Mouse (Mus musculus): ENCODE measurements around the gene Magi1. TPM values are rescaled to one million over a fixed set of nuclear protein-coding genes. Genes with fewer than 3 reads are reported as not detected.

Gene Magi1
- 10.1 and 10.2 TPM in 2 replicates for polyA plus RNA-seq (2015; fragmentation: Nextera tagmentation; extraction: Ambion mirVana)

DNA sequence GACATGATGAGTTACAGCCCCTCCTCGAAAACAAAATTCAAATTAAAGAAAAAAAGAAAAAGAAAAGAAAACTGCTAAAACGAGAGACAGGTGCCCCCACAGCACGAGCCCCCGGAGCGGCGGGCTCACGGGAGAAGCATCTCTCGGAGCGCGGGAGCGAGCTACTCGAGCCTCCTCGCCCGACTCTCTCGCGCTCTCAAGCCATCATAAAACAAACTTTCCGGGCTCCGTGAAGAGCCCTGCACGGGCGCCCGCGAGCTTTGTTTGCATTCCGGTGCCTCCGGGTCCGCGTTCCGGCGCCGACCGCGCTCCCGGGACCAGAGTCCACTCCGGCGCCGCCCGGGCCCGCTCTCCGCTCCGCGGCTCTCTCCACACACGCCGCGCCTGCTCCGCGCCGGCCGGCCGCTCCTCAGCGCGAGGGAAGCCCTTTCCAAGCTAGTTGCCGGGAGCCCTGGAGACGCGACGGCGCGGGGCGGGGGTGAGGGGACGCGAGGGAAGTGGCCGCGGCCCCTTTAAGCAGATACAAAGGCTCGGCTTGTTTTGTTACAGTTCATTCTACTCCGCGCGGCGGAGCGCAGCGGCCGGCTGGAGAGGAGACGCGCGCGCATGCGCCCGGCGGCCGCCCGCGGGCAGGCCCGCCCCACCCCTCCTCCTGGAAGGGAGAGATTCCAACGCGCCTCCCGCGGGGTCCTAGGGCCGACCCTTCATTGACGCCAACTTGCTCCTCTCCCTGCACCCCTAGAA lies at the start of gene Magi1:
TSS of gene Magi1 (minus strand) at position 600 of the 744 bp plus-strand sequence.
- Histone ChIP-seq H3K27ac (peak within 1 kb of the TSS; percentile 97), H3K4me3 (replicated peaks) (peak within 1 kb of the TSS; percentile 81), H3K4me1 (replicated peaks) (peaks cover 8% of the 10 kb centered on the region; the same call in 1 of the 2 replicates), H3K36me3 (no peaks in the 10 kb centered on the region), H3K9me3 (no peaks in the 10 kb centered on the region), H3K27me3 (replicated peaks) (no peaks in the 10 kb centered on the region), H3K4me2 (replicated peaks) (peak within 1 kb of the TSS; percentile 85), H3K9ac (peak within 1 kb of the TSS; percentile 86)
- ATAC-seq = peak; percentile 95
- WGBS = under 1% methylated on average over 86 of the region's 86 CpGs

- no peak overlapping the region for H3K4me2 ChIP-seq (replicated peaks)
- 51% methylated on average over 4 of the region's 4 CpGs for WGBS
- H3K27ac ChIP-seq = no peak overlapping the region
- H3K9ac ChIP-seq = no peak overlapping the region
- no peaks in the 10 kb centered on the region for H3K36me3 ChIP-seq
- no peaks in the 10 kb centered on the region for H3K4me1 ChIP-seq (replicated peaks)
- no peaks in the 10 kb centered on the region for H3K27me3 ChIP-seq (replicated peaks)
- no peaks in the 10 kb centered on the region for H3K9me3 ChIP-seq
- ATAC-seq = no peak
- no peak overlapping the region for H3K4me3 ChIP-seq (replicated peaks)
Observed at GRCm38 (mm10) chr6:94327143-94327542, 43.4 kb upstream of the Magi1 start.

GRCm38 (mm10) chr6:94316886-94317285 lies 33.2 kb upstream of the Magi1 start:
- H3K4me1 ChIP-seq (replicated peaks) = no peaks in the 10 kb centered on the region
- H3K27ac ChIP-seq = no peak overlapping the region
- WGBS = 81% methylated on average over 3 of the region's 3 CpGs

DNA sequence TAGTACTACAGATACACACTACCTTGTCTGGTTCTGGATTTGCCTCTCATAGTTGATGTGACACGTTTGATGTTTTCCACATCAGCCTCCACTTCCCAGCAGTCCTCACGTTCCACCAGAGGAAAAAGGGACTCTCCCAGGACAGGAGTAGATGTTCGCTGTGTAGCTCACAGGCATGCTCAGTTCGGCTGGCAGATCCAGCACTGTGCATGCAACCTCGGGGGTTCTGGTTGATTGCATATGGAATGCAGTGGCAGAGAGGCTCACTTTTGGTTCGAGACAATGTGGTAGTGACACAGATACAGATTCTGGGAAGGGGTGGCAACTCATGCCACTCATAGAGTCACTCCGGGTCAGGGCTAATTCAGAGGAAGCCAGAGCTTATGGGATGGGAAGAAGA lies 28.6 kb upstream of the Magi1 start:
- Histone ChIP-seq H3K9me3 (no peaks in the 10 kb centered on the region), H3K36me3 (no peaks in the 10 kb centered on the region), H3K27ac (no peak overlapping the region), H3K4me3 (replicated peaks) (no peak overlapping the region), H3K9ac (no peak overlapping the region), H3K4me1 (replicated peaks) (no peaks in the 10 kb centered on the region), H3K27me3 (replicated peaks) (no peaks in the 10 kb centered on the region), H3K4me2 (replicated peaks) (no peak overlapping the region)
- no peak for ATAC-seq
- 74% methylated on average over 7 of the region's 7 CpGs for WGBS

More at GRCm38 (mm10) chr6:94316886-94317285, 33.2 kb upstream of the Magi1 start:
- H3K27me3 ChIP-seq (replicated peaks) = no peaks in the 10 kb centered on the region
- H3K9ac ChIP-seq = no peak overlapping the region
- H3K4me3 ChIP-seq (replicated peaks) = no peak overlapping the region
- H3K36me3 ChIP-seq = no peaks in the 10 kb centered on the region
- no peak overlapping the region for H3K4me2 ChIP-seq (replicated peaks)
- no peaks in the 10 kb centered on the region for H3K9me3 ChIP-seq
- ATAC-seq = no peak

DNA sequence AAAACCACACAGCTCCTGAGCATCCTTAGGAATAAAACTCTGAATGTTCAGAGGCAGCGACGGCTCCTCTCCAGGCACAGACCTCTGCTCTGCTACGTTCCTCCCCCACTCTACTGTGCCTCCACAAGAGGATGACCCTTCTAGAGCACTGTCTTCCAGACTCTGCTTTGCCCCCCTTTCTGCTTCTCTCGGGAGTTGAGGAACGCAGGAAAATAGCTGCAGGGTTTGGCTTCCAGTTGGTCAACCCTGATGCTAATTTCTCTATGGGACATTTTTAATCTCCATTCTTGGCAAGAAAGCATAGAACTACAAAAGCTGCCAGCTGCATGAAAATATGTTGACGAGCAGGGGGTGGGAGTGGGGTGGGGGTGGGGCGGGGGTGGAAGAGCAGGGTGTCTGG lies 24.8 kb upstream of the Magi1 start:
- no peaks in the 10 kb centered on the region for H3K4me1 ChIP-seq (replicated peaks)
- H3K4me2 ChIP-seq (replicated peaks) = no peak overlapping the region
- H3K27ac ChIP-seq = no peak overlapping the region
- H3K36me3 ChIP-seq = no peaks in the 10 kb centered on the region
- no peak overlapping the region for H3K4me3 ChIP-seq (replicated peaks)
- no peaks in the 10 kb centered on the region for H3K9me3 ChIP-seq
- WGBS = 41% methylated on average over 7 of the region's 7 CpGs
- H3K9ac ChIP-seq = no peak overlapping the region
- H3K27me3 ChIP-seq (replicated peaks) = no peaks in the 10 kb centered on the region
- no peak for ATAC-seq

GRCm38 (mm10) chr6:94303512-94303911 lies 19.8 kb upstream of the Magi1 start:
- Histone ChIP-seq H3K27ac (no peak overlapping the region), H3K9me3 (no peaks in the 10 kb centered on the region), H3K4me2 (replicated peaks) (no peak overlapping the region), H3K4me1 (replicated peaks) (no peaks in the 10 kb centered on the region), H3K36me3 (no peaks in the 10 kb centered on the region), H3K9ac (no peak overlapping the region), H3K4me3 (replicated peaks) (no peak overlapping the region), H3K27me3 (replicated peaks) (no peaks in the 10 kb centered on the region)
- ATAC-seq = no peak
- 76% methylated on average over 6 of the region's 6 CpGs for WGBS

GRCm38 (mm10) chr6:94301804-94302203 lies 18.1 kb upstream of the Magi1 start:
- H3K9ac ChIP-seq = no peak overlapping the region

GRCm38 (mm10) chr6:94300562-94300961 lies 16.8 kb upstream of the Magi1 start:
- Histone ChIP-seq H3K9me3 (no peaks in the 10 kb centered on the region), H3K4me2 (replicated peaks) (no peak overlapping the region), H3K36me3 (no peaks in the 10 kb centered on the region), H3K4me3 (replicated peaks) (no peak overlapping the region), H3K27me3 (replicated peaks) (no peaks in the 10 kb centered on the region), H3K4me1 (replicated peaks) (no peaks in the 10 kb centered on the region), H3K27ac (no peak overlapping the region), H3K9ac (no peak overlapping the region)
- 58% methylated on average over 3 of the region's 3 CpGs for WGBS
- no peak for ATAC-seq

More at GRCm38 (mm10) chr6:94301804-94302203, 18.1 kb upstream of the Magi1 start:
- Histone ChIP-seq H3K9me3 (no peaks in the 10 kb centered on the region), H3K4me1 (replicated peaks) (no peaks in the 10 kb centered on the region), H3K36me3 (no peaks in the 10 kb centered on the region), H3K27me3 (replicated peaks) (no peaks in the 10 kb centered on the region), H3K27ac (no peak overlapping the region), H3K4me3 (replicated peaks) (no peak overlapping the region), H3K4me2 (replicated peaks) (no peak overlapping the region)
- WGBS = 94% methylated on average over 10 of the region's 10 CpGs
- no peak for ATAC-seq

DNA sequence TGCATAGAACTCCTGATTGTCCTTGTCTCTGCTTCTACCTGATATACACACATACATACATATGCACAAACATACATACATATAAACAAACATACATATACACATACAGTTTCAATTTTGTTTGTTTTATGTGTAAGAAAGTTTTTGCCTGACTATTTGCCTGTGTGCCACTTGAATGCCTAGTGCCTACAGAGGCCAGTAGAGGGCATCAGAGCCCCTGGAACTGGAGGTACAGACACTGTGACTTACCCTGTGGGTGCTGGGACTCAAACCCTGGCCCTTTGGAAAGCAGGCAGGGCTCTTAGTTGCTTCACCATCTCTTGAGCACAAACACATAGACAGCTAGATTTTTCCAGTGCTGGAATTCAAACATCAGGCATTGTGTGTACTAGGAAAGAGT lies 3.7 kb upstream of the Magi1 start:
- ATAC-seq = no peak
- Histone ChIP-seq H3K4me1 (replicated peaks) (no peaks in the 10 kb centered on the region), H3K4me3 (replicated peaks) (no peak overlapping the region), H3K27me3 (replicated peaks) (no peaks in the 10 kb centered on the region), H3K9ac (no peak overlapping the region), H3K4me2 (replicated peaks) (no peak overlapping the region), H3K9me3 (no peaks in the 10 kb centered on the region), H3K27ac (no peak overlapping the region), H3K36me3 (no peaks in the 10 kb centered on the region)

DNA sequence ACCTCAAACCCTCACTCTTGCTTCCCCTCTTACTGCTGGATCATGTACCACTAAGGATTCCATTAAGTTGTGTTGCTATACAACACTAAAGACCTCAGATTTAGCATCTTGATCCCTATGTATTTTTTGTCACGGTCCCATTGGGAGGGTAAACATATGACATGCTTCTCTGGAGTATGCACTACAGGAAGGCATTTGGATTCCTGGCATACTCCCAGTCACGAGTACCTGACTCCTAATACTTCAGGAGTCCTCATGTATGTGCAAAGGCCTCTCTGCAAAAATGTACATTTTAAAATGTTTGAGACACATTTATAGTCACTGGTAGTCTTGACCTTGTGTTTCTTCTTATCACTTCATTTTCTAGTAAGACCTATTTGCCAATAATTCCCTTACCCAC lies 2.8 kb upstream of the Magi1 start:
- no peak overlapping the region for H3K9ac ChIP-seq
- WGBS = 80% methylated on average over 2 of the region's 2 CpGs
- H3K36me3 ChIP-seq = no peaks in the 10 kb centered on the region
- no peak overlapping the region for H3K4me2 ChIP-seq (replicated peaks)
- no peak for ATAC-seq
- H3K27me3 ChIP-seq (replicated peaks) = no peaks in the 10 kb centered on the region
- H3K9me3 ChIP-seq = no peaks in the 10 kb centered on the region
- H3K27ac ChIP-seq = no peak overlapping the region
- H3K4me3 ChIP-seq (replicated peaks) = no peak overlapping the region
- 0 out of 2 replicates have a peak, but pooled peaks cover 4% of the 10 kb centered on the region for H3K4me1 ChIP-seq (replicated peaks)

- Histone ChIP-seq H3K4me2 (replicated peaks) (peak overlapping the region; percentile 85), H3K9me3 (no peaks in the 10 kb centered on the region), H3K9ac (peak overlapping the region; percentile 86), H3K4me3 (replicated peaks) (peak overlapping the region; percentile 81), H3K4me1 (replicated peaks) (peaks cover 8% of the 10 kb centered on the region; the same call in 1 of the 2 replicates), H3K36me3 (no peaks in the 10 kb centered on the region), H3K27ac (peak overlapping the region; percentile 97), H3K27me3 (replicated peaks) (no peaks in the 10 kb centered on the region)
- ATAC-seq = peak; percentile 80
- under 1% methylated on average over 44 of the region's 44 CpGs for WGBS
Observed at GRCm38 (mm10) chr6:94284089-94284825, 540 bp upstream of the Magi1 start.

DNA sequence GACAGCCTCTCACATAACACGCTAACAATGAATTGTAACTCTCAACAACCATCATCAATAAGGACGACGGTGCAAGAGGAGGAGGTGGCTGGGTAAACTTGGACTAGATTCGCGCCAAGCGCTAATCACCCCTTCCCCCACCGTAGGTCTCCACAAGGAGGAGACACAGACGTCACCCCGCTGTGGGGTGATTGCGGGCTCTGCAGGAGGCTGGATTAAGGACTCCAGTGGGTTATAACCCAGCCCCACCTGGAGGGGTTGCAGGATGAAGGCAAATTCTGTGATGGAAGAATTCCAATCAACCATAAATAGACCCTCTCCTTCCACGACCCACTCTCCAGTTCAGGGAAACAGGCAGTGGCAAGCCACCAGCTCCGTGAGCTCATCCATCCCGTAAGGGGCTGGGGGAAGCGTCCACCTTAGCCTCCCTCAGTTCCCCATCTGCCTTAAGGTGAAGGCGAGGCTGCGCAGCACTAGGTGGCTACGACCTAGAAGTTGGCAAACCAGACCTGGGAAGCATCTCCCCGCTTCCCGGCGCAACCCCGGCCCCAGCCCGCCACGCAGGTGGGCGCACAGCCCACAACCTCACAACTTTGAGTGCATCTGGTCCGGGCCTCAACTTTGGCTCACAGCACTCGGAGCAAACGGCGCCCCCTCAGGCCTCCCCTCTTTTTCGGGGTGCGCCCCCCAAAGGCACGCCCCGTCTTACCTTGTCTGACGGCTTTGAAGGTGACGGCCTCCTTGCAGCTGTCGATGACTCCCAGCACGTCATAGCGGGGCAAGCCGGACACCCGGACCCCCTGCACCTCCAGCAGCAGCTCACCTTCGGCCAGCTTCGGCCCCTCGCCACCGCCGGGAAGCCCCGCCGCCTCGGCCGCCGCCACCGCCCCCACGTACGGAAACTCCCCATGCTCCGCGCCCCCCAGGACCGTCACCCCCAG lies 1.1 kb downstream of the Magi1 start:
- peaks cover 8% of the 10 kb centered on the region; the same call in 1 of the 2 replicates for H3K4me1 ChIP-seq (replicated peaks)
- H3K4me3 ChIP-seq (replicated peaks) = peak overlapping the region; percentile 81
- H3K27me3 ChIP-seq (replicated peaks) = no peaks in the 10 kb centered on the region
- H3K9me3 ChIP-seq = no peaks in the 10 kb centered on the region
- H3K27ac ChIP-seq = peak overlapping the region; percentile 97
- peak; percentile 35 for ATAC-seq
- H3K9ac ChIP-seq = peak overlapping the region; percentile 86
- under 1% methylated on average over 55 of the region's 55 CpGs for WGBS
- H3K36me3 ChIP-seq = no peaks in the 10 kb centered on the region
- H3K4me2 ChIP-seq (replicated peaks) = peak overlapping the region; percentile 85

All from intestine, embryonic 15.5 days (tissue).